Mouse (Mus musculus): Measurements from ENCODE around the gene Nadk. TPM values are rescaled to one million over a fixed set of nuclear protein-coding genes. Genes with fewer than 3 reads are reported as not detected.

The Nadk gene
- total and polyA plus RNA-seq, 3 experiments = 162 to 204 (median 199) TPM

DNA sequence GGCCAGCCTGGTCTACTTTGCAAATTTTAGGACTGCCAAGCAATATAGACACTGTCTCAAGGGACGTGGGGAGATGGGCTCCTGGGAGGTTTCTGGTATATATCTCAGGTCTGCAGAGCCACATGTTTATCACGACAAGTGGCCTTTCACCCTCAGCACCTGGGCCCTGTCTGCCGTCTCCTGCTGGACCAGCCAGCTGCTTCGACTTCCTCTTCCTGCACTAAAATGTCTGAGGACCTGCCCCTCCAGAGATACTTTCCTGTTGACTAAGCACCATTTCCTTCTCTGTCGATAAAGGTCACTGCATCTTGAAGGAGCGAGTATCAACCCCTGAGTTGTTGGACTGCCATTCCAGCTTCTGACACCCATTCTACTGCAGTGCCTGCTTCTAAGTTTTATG, 2.7 kb upstream of the Nadk start:
- H3K4me2 ChIP-seq (ENCODE audit: insufficient read depth, low read depth, poor library complexity, severe bottlenecking) = no peak overlapping the region
- H3K79me2 ChIP-seq (replicated peaks; ENCODE audit: control insufficient read depth, extremely low read depth, insufficient read depth, poor library complexity, severe bottlenecking) = peaks cover 7% of the 10 kb centered on the region
- peak; percentile 76 for DNase-seq (ENCODE audit: extremely low read depth)
- H3K4me1 ChIP-seq (ENCODE audit: control insufficient read depth in 1 of 2, insufficient read depth in 2 of 2) = peaks cover 13 to 49% of the 10 kb centered on the region in 2 experiments
- peak overlapping the region; percentile 67 for H3K27ac ChIP-seq (ENCODE audit: insufficient read depth, low read depth)
- H3K4me3 ChIP-seq (replicated peaks in 1 of 3; ENCODE audit: low read depth in 2 of 3, low read length in 2 of 3, poor library complexity in 1 of 3) = no peak overlapping the region
- in situ Hi-C loops (cut with MboI; ENCODE audit: low pct_ligation_motif_present, low pct_unique_long_range_greater_than_20kb, low sequenced_read_pairs) = no loop called here
- TF ChIP-seq UBTF (IDR thresholded peaks at IDR 0.05; ENCODE audit: low read depth, low read length) (no peak), ETS1 (conservative IDR thresholded peaks at IDR 0.05; ENCODE audit: low read depth, low read length) (peak; percentile 70; the same call in 1 of the 2 replicates), JUN (IDR thresholded peaks at IDR 0.05; ENCODE audit: insufficient read depth, low read depth, low read length) (no peak), MEF2A (IDR thresholded peaks at IDR 0.05; ENCODE audit: borderline replicate concordance, low read depth, low read length) (peak; percentile 57; the same call in 1 of the 2 replicates), NRF1 (IDR thresholded peaks at IDR 0.05; ENCODE audit: low read depth, low read length) (no peak), EP300 (IDR thresholded peaks at IDR 0.05; ENCODE audit: low read length) (peak; percentile 73; the same call in 1 of the 2 replicates), JUND (conservative IDR thresholded peaks at IDR 0.05; ENCODE audit: low read depth, low read length) (no peak), RAD21 (IDR thresholded peaks at IDR 0.05; ENCODE audit: low read depth, low read length) (no peak), TCF12 (IDR thresholded peaks at IDR 0.05; ENCODE audit: low read depth, low read length) (peak; percentile 80; the same call in 1 of the 2 replicates), IRF4 (IDR thresholded peaks at IDR 0.05; ENCODE audit: low read depth, low read length) (peak; percentile 70), USF2 (conservative IDR thresholded peaks at IDR 0.05; ENCODE audit: low read depth, low read length) (no peak), E2F4 (IDR thresholded peaks at IDR 0.05; ENCODE audit: insufficient replicate concordance, low read depth, low read length) (no peak), GABPA (IDR thresholded peaks at IDR 0.05; ENCODE audit: insufficient replicate concordance, low read depth, low read length) (no peak), ZNF384 (IDR thresholded peaks at IDR 0.05; ENCODE audit: low read depth, low read length) (peak; percentile 36; the same call in 1 of the 2 replicates), ELF1 (IDR thresholded peaks at IDR 0.05; ENCODE audit: low read depth, low read length) (peak; percentile 78)
- peaks cover 51 to 62% of the 10 kb centered on the region in 2 experiments for H3K36me3 ChIP-seq (replicated peaks in 1 of 2; ENCODE audit: control insufficient read depth in 1 of 2, insufficient read depth in 1 of 2, low read length in 1 of 2)
- no peaks in the 10 kb centered on the region for H3K27me3 ChIP-seq (replicated peaks)
- H3K9me3 ChIP-seq (replicated peaks; ENCODE audit: low read length) = no peaks in the 10 kb centered on the region
- dilution Hi-C loops (cut with MboI; ENCODE audit: extremely low pct_ligation_motif_present, extremely low pct_unique_long_range_greater_than_20kb, low sequenced_read_pairs) = no loop called here
- H3K9ac ChIP-seq (ENCODE audit: insufficient read depth, low read depth) = no peak overlapping the region

DNA sequence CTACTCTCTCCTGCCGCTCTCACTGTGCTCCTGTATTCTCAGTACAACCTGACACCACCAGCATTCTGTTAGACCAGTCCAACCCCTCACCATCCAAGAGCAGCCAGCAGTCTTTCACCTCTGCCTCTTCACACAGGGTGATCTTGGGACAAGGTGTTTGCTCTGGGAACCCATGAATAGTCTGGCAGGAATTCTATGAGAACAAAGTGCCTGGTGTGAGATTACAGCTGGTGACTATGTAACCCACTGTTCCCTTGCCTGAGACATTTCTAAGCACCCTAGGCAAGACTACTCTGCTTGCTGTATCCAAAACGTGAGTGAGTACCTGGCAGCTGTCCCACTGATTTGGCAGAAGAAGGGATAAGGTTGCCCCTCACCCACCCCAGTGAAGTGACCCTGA, 1.2 kb upstream of the Nadk start:
- H3K27me3 ChIP-seq (replicated peaks) = no peaks in the 10 kb centered on the region
- H3K4me1 ChIP-seq (ENCODE audit: control insufficient read depth in 1 of 2, insufficient read depth in 2 of 2) = peaks cover 15 to 58% of the 10 kb centered on the region in 2 experiments
- H3K9ac ChIP-seq (ENCODE audit: insufficient read depth, low read depth) = no peak overlapping the region
- H3K4me3 ChIP-seq (replicated peaks in 1 of 3; ENCODE audit: low read depth in 2 of 3, low read length in 2 of 3, poor library complexity in 1 of 3) = no peak overlapping the region
- dilution Hi-C loops (cut with MboI; ENCODE audit: extremely low pct_ligation_motif_present, extremely low pct_unique_long_range_greater_than_20kb, low sequenced_read_pairs) (no loop called here), in situ Hi-C loops (cut with MboI; ENCODE audit: low pct_ligation_motif_present, low pct_unique_long_range_greater_than_20kb, low sequenced_read_pairs) (loop anchor here (10.0 kb wide), 1 partner anchor 46 kb away; no protein-coding TSS in a partner anchor)
- H3K36me3 ChIP-seq (replicated peaks in 1 of 2; ENCODE audit: control insufficient read depth in 1 of 2, insufficient read depth in 1 of 2, low read length in 1 of 2) = peaks cover 36 to 49% of the 10 kb centered on the region in 2 experiments
- DNase-seq (ENCODE audit: extremely low read depth) = no peak
- H3K79me2 ChIP-seq (replicated peaks; ENCODE audit: control insufficient read depth, extremely low read depth, insufficient read depth, poor library complexity, severe bottlenecking) = peaks cover 20% of the 10 kb centered on the region
- no peak overlapping the region for H3K4me2 ChIP-seq (ENCODE audit: insufficient read depth, low read depth, poor library complexity, severe bottlenecking)
- no peaks in the 10 kb centered on the region for H3K9me3 ChIP-seq (replicated peaks; ENCODE audit: low read length)
- H3K27ac ChIP-seq (ENCODE audit: insufficient read depth, low read depth) = peak overlapping the region; percentile 10; the same call in 1 of the 2 replicates
- TF ChIP-seq PAX5 (IDR thresholded peaks at IDR 0.05; ENCODE audit: low read length) (no peak), CTCF (conservative IDR thresholded peaks at IDR 0.05 in 1 of 2, IDR thresholded peaks at IDR 0.05 in 1 of 2; ENCODE audit: low read depth in 2 of 2, low read length in 2 of 2) (no peak), KAT2A (IDR thresholded peaks at IDR 0.05; ENCODE audit: insufficient replicate concordance, low read length) (no peak), EP300 (IDR thresholded peaks at IDR 0.05; ENCODE audit: low read length) (no peak), SIN3A (IDR thresholded peaks at IDR 0.05; ENCODE audit: low read length) (no peak), GABPA (IDR thresholded peaks at IDR 0.05; ENCODE audit: insufficient replicate concordance, low read depth, low read length) (no peak), JUN (IDR thresholded peaks at IDR 0.05; ENCODE audit: insufficient read depth, low read depth, low read length) (no peak), CHD2 (IDR thresholded peaks at IDR 0.05; ENCODE audit: low read length) (no peak), MXI1 (IDR thresholded peaks at IDR 0.05; ENCODE audit: low read depth, low read length) (no peak), MAZ (IDR thresholded peaks at IDR 0.05; ENCODE audit: low read depth, low read length) (no peak), USF2 (conservative IDR thresholded peaks at IDR 0.05; ENCODE audit: low read depth, low read length) (no peak), POLR2A (IDR thresholded peaks at IDR 0.05; ENCODE audit: low read depth, low read length) (no peak), IRF4 (IDR thresholded peaks at IDR 0.05; ENCODE audit: low read depth, low read length) (no peak), SMC3 (IDR thresholded peaks at IDR 0.05; ENCODE audit: low read depth, low read length) (no peak), RAD21 (IDR thresholded peaks at IDR 0.05; ENCODE audit: low read depth, low read length) (no peak), NRF1 (IDR thresholded peaks at IDR 0.05; ENCODE audit: low read depth, low read length) (no peak), CHD1 (IDR thresholded peaks at IDR 0.05; ENCODE audit: low read depth, low read length) (no peak), ETS1 (conservative IDR thresholded peaks at IDR 0.05; ENCODE audit: low read depth, low read length) (no peak)
